Mouse (Mus musculus): Measurements from ENCODE around the gene Dusp27. TPM values are rescaled to one million over a fixed set of nuclear protein-coding genes. Genes with fewer than 3 reads are reported as not detected.
A peak's percentile ranks its signal among the peaks of the same experiment; 100 is the strongest.

Dusp27 gene
- 1.2 and 1.5 TPM in 2 replicates for polyA plus RNA-seq (2015; fragmentation: Nextera tagmentation; extraction: Ambion mirVana)

GRCm38 (mm10) chr1:166127719-166128118 is at the start of gene Dusp27:
Dusp27 (minus strand) TSS chr1:166127922.
- Histone ChIP-seq H3K4me1 (replicated peaks) (0 out of 2 replicates have a peak, but pooled peaks cover 3% of the 10 kb centered on the region), H3K4me2 (no peak within 1 kb of the TSS), H3K9me3 (no peaks in the 10 kb centered on the region), H3K27ac (replicated peaks) (no peak within 1 kb of the TSS), H3K9ac (no peak within 1 kb of the TSS), H3K27me3 (no peaks in the 10 kb centered on the region), H3K36me3 (no peaks in the 10 kb centered on the region), H3K4me3 (no peak within 1 kb of the TSS)
- WGBS, result 58% methylated on average over 4 of the region's 4 CpGs
- no peak for ATAC-seq (ENCODE audit: low FRiP score, low read depth)

- H3K27ac ChIP-seq (replicated peaks), result no peak overlapping the region
- H3K9ac ChIP-seq, result no peak overlapping the region
- H3K27me3 ChIP-seq, result no peaks in the 10 kb centered on the region
- H3K4me3 ChIP-seq, result no peak overlapping the region
- no peaks in the 10 kb centered on the region for H3K36me3 ChIP-seq
- no peaks in the 10 kb centered on the region for H3K4me1 ChIP-seq (replicated peaks)
- WGBS, result 77% methylated on average over 9 of the region's 9 CpGs
- H3K9me3 ChIP-seq, result no peaks in the 10 kb centered on the region
- ATAC-seq (ENCODE audit: low FRiP score, low read depth), result no peak
- H3K4me2 ChIP-seq, result no peak overlapping the region
Measured at GRCm38 (mm10) chr1:166173621-166174020, 45.9 kb upstream of the Dusp27 start.

- Histone ChIP-seq H3K27me3 (no peaks in the 10 kb centered on the region), H3K9me3 (no peaks in the 10 kb centered on the region), H3K9ac (no peak overlapping the region), H3K4me2 (no peak overlapping the region), H3K36me3 (no peaks in the 10 kb centered on the region), H3K27ac (replicated peaks) (no peak overlapping the region), H3K4me1 (replicated peaks) (no peaks in the 10 kb centered on the region), H3K4me3 (no peak overlapping the region)
- WGBS, result 73% methylated on average over 3 of the region's 3 CpGs
- ATAC-seq (ENCODE audit: low FRiP score, low read depth), result no peak
Measured at GRCm38 (mm10) chr1:166172992-166173391, 45.3 kb upstream of the Dusp27 start.

- H3K27me3 ChIP-seq, result no peaks in the 10 kb centered on the region
- ATAC-seq (ENCODE audit: low FRiP score, low read depth), result no peak
- H3K27ac ChIP-seq (replicated peaks), result no peak overlapping the region
- H3K4me2 ChIP-seq, result no peak overlapping the region
- H3K36me3 ChIP-seq, result no peaks in the 10 kb centered on the region
- H3K4me1 ChIP-seq (replicated peaks), result no peaks in the 10 kb centered on the region
- no peak overlapping the region for H3K9ac ChIP-seq
- H3K4me3 ChIP-seq, result no peak overlapping the region
- WGBS, result 93% methylated on average over 12 of the region's 12 CpGs
- H3K9me3 ChIP-seq, result no peaks in the 10 kb centered on the region
Measured at GRCm38 (mm10) chr1:166170852-166171251, 43.1 kb upstream of the Dusp27 start.

- no peaks in the 10 kb centered on the region for H3K36me3 ChIP-seq
- no peak for ATAC-seq (ENCODE audit: low FRiP score, low read depth)
- 92% methylated on average over 7 of the region's 7 CpGs for WGBS
- H3K9me3 ChIP-seq, result no peaks in the 10 kb centered on the region
- H3K9ac ChIP-seq, result no peak overlapping the region
- no peak overlapping the region for H3K4me2 ChIP-seq
- no peaks in the 10 kb centered on the region for H3K4me1 ChIP-seq (replicated peaks)
- H3K4me3 ChIP-seq, result no peak overlapping the region
- no peaks in the 10 kb centered on the region for H3K27me3 ChIP-seq
- H3K27ac ChIP-seq (replicated peaks), result no peak overlapping the region
Measured at GRCm38 (mm10) chr1:166169713-166170112, 42.0 kb upstream of the Dusp27 start.

GRCm38 (mm10) chr1:166168017-166168416 is 40.3 kb upstream of the Dusp27 start:
- WGBS, result 95% methylated on average over 7 of the region's 7 CpGs
- H3K9me3 ChIP-seq, result no peaks in the 10 kb centered on the region
- H3K4me3 ChIP-seq, result no peak overlapping the region
- H3K4me1 ChIP-seq (replicated peaks), result no peaks in the 10 kb centered on the region
- H3K27me3 ChIP-seq, result no peaks in the 10 kb centered on the region
- ATAC-seq (ENCODE audit: low FRiP score, low read depth), result no peak
- no peak overlapping the region for H3K9ac ChIP-seq
- no peaks in the 10 kb centered on the region for H3K36me3 ChIP-seq
- H3K27ac ChIP-seq (replicated peaks), result no peak overlapping the region
- H3K4me2 ChIP-seq, result no peak overlapping the region

- Histone ChIP-seq H3K36me3 (no peaks in the 10 kb centered on the region), H3K9me3 (no peaks in the 10 kb centered on the region), H3K4me2 (no peak overlapping the region), H3K9ac (no peak overlapping the region), H3K27me3 (no peaks in the 10 kb centered on the region), H3K27ac (replicated peaks) (no peak overlapping the region), H3K4me1 (replicated peaks) (no peaks in the 10 kb centered on the region), H3K4me3 (no peak overlapping the region)
- WGBS, result 60% methylated on average over 4 of the region's 4 CpGs
- ATAC-seq (ENCODE audit: low FRiP score, low read depth), result no peak
Measured at GRCm38 (mm10) chr1:166167405-166167804, 39.7 kb upstream of the Dusp27 start.

- Histone ChIP-seq H3K9me3 (no peaks in the 10 kb centered on the region), H3K9ac (no peak overlapping the region), H3K4me3 (no peak overlapping the region), H3K36me3 (no peaks in the 10 kb centered on the region), H3K4me2 (no peak overlapping the region), H3K27ac (replicated peaks) (no peak overlapping the region), H3K4me1 (replicated peaks) (no peaks in the 10 kb centered on the region; the same call in 1 of the 2 replicates), H3K27me3 (no peaks in the 10 kb centered on the region; the same call in 1 of the 2 replicates)
- WGBS, result 92% methylated on average over 9 of the region's 9 CpGs
- no peak for ATAC-seq (ENCODE audit: low FRiP score, low read depth)
Measured at GRCm38 (mm10) chr1:166165159-166165558, 37.4 kb upstream of the Dusp27 start.

- Histone ChIP-seq H3K4me3 (no peak overlapping the region), H3K27ac (replicated peaks) (no peak overlapping the region), H3K36me3 (no peaks in the 10 kb centered on the region), H3K9me3 (no peaks in the 10 kb centered on the region), H3K27me3 (no peaks in the 10 kb centered on the region; the same call in 1 of the 2 replicates), H3K9ac (no peak overlapping the region), H3K4me1 (replicated peaks) (no peaks in the 10 kb centered on the region; the same call in 1 of the 2 replicates), H3K4me2 (no peak overlapping the region)
- no peak for ATAC-seq (ENCODE audit: low FRiP score, low read depth)
- WGBS, result 93% methylated on average over 14 of the region's 14 CpGs
Measured at GRCm38 (mm10) chr1:166164580-166164979, 36.9 kb upstream of the Dusp27 start.

- Histone ChIP-seq H3K4me1 (replicated peaks) (no peaks in the 10 kb centered on the region; the same call in 1 of the 2 replicates), H3K27ac (replicated peaks) (no peak overlapping the region), H3K4me3 (peak overlapping the region; percentile 12)
Measured at GRCm38 (mm10) chr1:166160569-166161445, 33.1 kb upstream of the Dusp27 start.

GRCm38 (mm10) chr1:166160111-166160510 is 32.4 kb upstream of the Dusp27 start:
- Histone ChIP-seq H3K9ac (no peak overlapping the region), H3K9me3 (no peaks in the 10 kb centered on the region), H3K27me3 (peaks cover 12% of the 10 kb centered on the region), H3K4me2 (peak overlapping the region; percentile 48), H3K4me1 (replicated peaks) (no peaks in the 10 kb centered on the region; the same call in 1 of the 2 replicates), H3K27ac (replicated peaks) (no peak overlapping the region), H3K36me3 (no peaks in the 10 kb centered on the region), H3K4me3 (peak overlapping the region; percentile 12)
- ATAC-seq (ENCODE audit: low FRiP score, low read depth), result no peak
- 54% methylated on average over 5 of the region's 5 CpGs for WGBS

More at GRCm38 (mm10) chr1:166160569-166161445, 33.1 kb upstream of the Dusp27 start:
- peaks cover 5% of the 10 kb centered on the region for H3K27me3 ChIP-seq
- no peak overlapping the region for H3K9ac ChIP-seq
- 18% methylated on average over 24 of the region's 24 CpGs for WGBS
- H3K4me2 ChIP-seq, result peak overlapping the region; percentile 48
- no peaks in the 10 kb centered on the region for H3K36me3 ChIP-seq
- peak; percentile 68 for ATAC-seq (ENCODE audit: low FRiP score, low read depth)
- no peaks in the 10 kb centered on the region for H3K9me3 ChIP-seq

- no peak for ATAC-seq (ENCODE audit: low FRiP score, low read depth)
- Histone ChIP-seq H3K27ac (replicated peaks) (no peak overlapping the region), H3K36me3 (no peaks in the 10 kb centered on the region), H3K9me3 (no peaks in the 10 kb centered on the region), H3K4me1 (replicated peaks) (peaks cover 2% of the 10 kb centered on the region; the same call in 1 of the 2 replicates), H3K4me2 (no peak overlapping the region), H3K9ac (no peak overlapping the region), H3K4me3 (no peak overlapping the region), H3K27me3 (peaks cover 21% of the 10 kb centered on the region)
- WGBS, result 64% methylated on average over 9 of the region's 9 CpGs
Measured at GRCm38 (mm10) chr1:166158664-166159063, 30.9 kb upstream of the Dusp27 start.

Measured in hindbrain, embryonic 15.5 days (tissue).